9 mouse cellular contexts compared by ENCODE assay signal in the genomic region with DNA sequence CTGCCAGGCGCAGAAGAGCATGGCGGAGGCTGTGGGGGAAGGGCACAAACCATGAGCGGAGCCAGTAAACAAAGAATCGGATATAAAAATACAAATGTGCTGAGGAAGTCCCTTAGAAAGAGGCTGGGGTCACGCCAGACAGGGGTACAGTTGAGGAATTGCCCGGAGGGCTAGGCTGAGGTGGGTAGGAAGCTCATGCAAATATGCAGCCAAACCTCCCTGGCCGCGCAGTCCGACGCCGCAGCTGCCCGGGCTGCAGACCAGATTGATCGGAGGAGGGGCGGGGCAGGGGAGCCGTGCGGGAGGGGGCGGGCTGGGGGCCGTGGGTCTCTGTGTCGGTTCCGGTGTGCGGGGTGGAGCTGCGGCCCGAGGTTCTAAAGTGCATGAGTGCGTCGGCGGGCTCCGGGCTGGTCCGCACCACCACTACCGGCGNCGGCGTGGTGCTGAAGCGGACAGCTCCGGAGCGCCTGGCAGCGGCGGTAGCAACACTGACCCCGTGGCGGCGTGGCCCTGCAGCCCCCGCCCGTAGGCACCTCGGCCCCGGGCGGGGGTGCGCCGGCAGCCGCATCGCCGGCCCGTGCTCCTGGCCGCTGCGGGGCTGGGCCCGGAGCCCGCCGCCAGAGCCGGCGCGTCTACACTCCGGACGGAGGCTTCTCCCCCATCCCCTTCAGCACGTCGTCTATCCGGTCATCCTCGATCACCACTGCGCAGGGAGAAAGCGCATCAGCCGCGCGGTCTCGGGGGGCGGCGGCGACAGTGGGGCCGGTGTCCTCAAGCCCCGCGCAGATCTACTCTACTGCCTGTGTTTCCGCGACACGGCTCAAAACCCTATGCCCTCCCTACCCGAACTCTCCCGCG. TPM values are rescaled to one million over a fixed set of nuclear protein-coding genes. Genes with fewer than 3 reads are reported as not detected.
DNase-seq lines count a peak whose midpoint lies in the region; ATAC-seq and TF ChIP-seq lines count a peak whose summit lies in the region.
"Had no signal": no experiment of that assay in that cellular context is flagged by ENCODE, and none has a peak within 500 bp of the region (broad histone marks: within the 10 kb centered on the region; RNA-seq: fewer than 3 reads in every experiment).

No protein-coding gene starts in this region.

- TF ChIP-seq POLR2A in kidney, adult 2 months (IDR thresholded peaks at IDR 0.05; ENCODE audit: low read depth, low read length) = no peak

- peak; percentile 5 for ATAC-seq in forebrain, postnatal 0 days
- peak; percentile 52 for ATAC-seq in megakaryocyte, adult 5-6 weeks (ENCODE audit: poor library complexity, severe bottlenecking)

- H3K4me1 ChIP-seq in forebrain, postnatal 0 days (ENCODE audit: insufficient read depth) = peaks cover 5% of the 10 kb centered on the region; the same call in 1 of the 2 replicates
- no peaks in the 10 kb centered on the region for H3K4me1 ChIP-seq in kidney, adult 2 months (ENCODE audit: control insufficient read depth, insufficient read depth, low read length)

- H3K9ac ChIP-seq in forebrain, postnatal 0 days = peak overlapping the region; percentile 87

- H3K36me3 ChIP-seq in forebrain, postnatal 0 days (ENCODE audit: insufficient read depth) = peaks cover 5% of the 10 kb centered on the region; the same call in 1 of the 2 replicates
- no peaks in the 10 kb centered on the region for H3K36me3 ChIP-seq in kidney, adult 2 months (ENCODE audit: control insufficient read depth, insufficient read depth, low read length)

- peak overlapping the region; percentile 76 for H3K4me3 ChIP-seq in forebrain, postnatal 0 days (ENCODE audit: low read depth, low read length)
- peak overlapping the region; percentile 20; the same call in 1 of the 2 replicates for H3K4me3 ChIP-seq in kidney, adult 2 months (ENCODE audit: insufficient read depth, low read depth, low read length)

- H3K4me2 ChIP-seq in forebrain, postnatal 0 days (ENCODE audit: low read depth) = peak overlapping the region; percentile 90

- no peak for TF ChIP-seq CTCF in forebrain, postnatal 0 days (IDR thresholded peaks at IDR 0.05; ENCODE audit: low read depth)
- TF ChIP-seq CTCF in kidney, adult 2 months (conservative IDR thresholded peaks at IDR 0.05; ENCODE audit: insufficient read depth, insufficient read length, low read depth, low read length) = no peak

- peak; percentile 11 for DNase-seq in thymus, postnatal 14 days
- no peak for DNase-seq in thymus, postnatal 10 days (ENCODE audit: low spot score in 2 of 2)
- DNase-seq in cerebellum, adult 11-12 months = peak; percentile 62
- peak; percentile 48 for DNase-seq in forebrain, postnatal 0 days
- peak; percentile 28 for DNase-seq in kidney, adult 2 months
- DNase-seq in testis, postnatal 10 days (ENCODE audit: low spot score) = peak; percentile 60
- DNase-seq in gastrocnemius, postnatal 36 days = no peak

- intact Hi-C loops in gastrocnemius, postnatal 36 days (cut with DNase I) = no loop called here

- no peaks in the 10 kb centered on the region for H3K27me3 ChIP-seq in forebrain, postnatal 0 days (ENCODE audit: insufficient read depth, low read length)
- H3K27me3 ChIP-seq in kidney, adult 2 months (replicated peaks; ENCODE audit: control insufficient read depth, insufficient read depth, low read length) = no peaks in the 10 kb centered on the region

- H3K9me3 ChIP-seq in forebrain, postnatal 0 days (ENCODE audit: low read length) = no peaks in the 10 kb centered on the region

- peak overlapping the region; percentile 90 for H3K27ac ChIP-seq in forebrain, postnatal 0 days (ENCODE audit: low read depth, low read length)
- H3K27ac ChIP-seq in kidney, adult 2 months (ENCODE audit: insufficient read depth, low read depth, low read length) = no peak overlapping the region

- WGBS in forebrain, postnatal 0 days = 1% methylated on average over 65 of the region's 83 CpGs
- WGBS in kidney, adult 2 months = 3% methylated on average over 82 of the region's 83 CpGs

RNA-seq across cellular contexts. Expression of a gene that starts 1.3 kb away (rescaled TPM):
- total RNA-seq in forebrain, postnatal 0 days (2014; rRNA removed) = 44.1 and 51.0 TPM in 2 replicates
- polyA plus RNA-seq in forebrain, postnatal 0 days (2015; fragmentation: Nextera tagmentation; extraction: Ambion mirVana) = 45.3 and 57.0 TPM in 2 replicates
- 5.4 and 5.8 TPM in 2 replicates for polyA plus RNA-seq in kidney, adult 2 months (2012; rRNA removed)
- total RNA-seq in megakaryocyte, adult 5-6 weeks (2015) = 0.29 and 0.32 TPM in 2 replicates
- total RNA-seq in megakaryocyte, adult 5-6 weeks (2017) = 0.95 TPM in 1 of 2 replicates, not detected in the other
- total RNA-seq in gastrocnemius, postnatal 36 days (2021) = 1 to 10 TPM; 1.0 to 1.3 TPM

RNA-seq across cellular contexts. Expression of a gene that starts 8.2 kb away (rescaled TPM):
- 11.1 and 19.0 TPM in 2 replicates for total RNA-seq in forebrain, postnatal 0 days (2014; rRNA removed)
- 29.2 and 30.3 TPM in 2 replicates for polyA plus RNA-seq in forebrain, postnatal 0 days (2015; fragmentation: Nextera tagmentation; extraction: Ambion mirVana)
- 21.8 and 23.2 TPM in 2 replicates for polyA plus RNA-seq in kidney, adult 2 months (2012; rRNA removed)
- 15.3 and 21.9 TPM in 2 replicates for total RNA-seq in megakaryocyte, adult 5-6 weeks (2015)
- total RNA-seq in megakaryocyte, adult 5-6 weeks (2017) = 7.4 and 10.7 TPM in 2 replicates
- total RNA-seq in gastrocnemius, postnatal 36 days (2021) = 10 to 100 TPM; 12.7 to 15.8 TPM

RNA-seq across cellular contexts. Expression of a gene that starts 8.4 kb away (rescaled TPM):
- total RNA-seq in forebrain, postnatal 0 days (2014; rRNA removed) = not detected in 2 replicates
- not detected in 2 replicates for polyA plus RNA-seq in forebrain, postnatal 0 days (2015; fragmentation: Nextera tagmentation; extraction: Ambion mirVana)
- polyA plus RNA-seq in kidney, adult 2 months (2012; rRNA removed) = 0.30 TPM in 1 of 2 replicates, not detected in the other
- not detected in 2 replicates for total RNA-seq in megakaryocyte, adult 5-6 weeks (2015)
- total RNA-seq in megakaryocyte, adult 5-6 weeks (2017) = not detected in 2 replicates
- total RNA-seq in gastrocnemius, postnatal 36 days (2021) = not detected
- total RNA-seq: left cerebral cortex, adult 18-20 months had no signal

RNA-seq across cellular contexts. Expression of a gene that starts 8.4 kb away (rescaled TPM):
- total RNA-seq in forebrain, postnatal 0 days (2014; rRNA removed) = 3.7 and 6.5 TPM in 2 replicates
- 6.0 and 6.2 TPM in 2 replicates for polyA plus RNA-seq in forebrain, postnatal 0 days (2015; fragmentation: Nextera tagmentation; extraction: Ambion mirVana)
- 16.4 and 18.1 TPM in 2 replicates for polyA plus RNA-seq in kidney, adult 2 months (2012; rRNA removed)
- total RNA-seq in megakaryocyte, adult 5-6 weeks (2015) = 12.1 and 12.2 TPM in 2 replicates
- total RNA-seq in megakaryocyte, adult 5-6 weeks (2017) = 1.9 and 3.7 TPM in 2 replicates
- 1 to 10 TPM; 3.7 to 5.5 TPM for total RNA-seq in gastrocnemius, postnatal 36 days (2021)

RNA-seq across cellular contexts. Expression of a gene that starts 9.9 kb away (rescaled TPM):
- total RNA-seq in forebrain, postnatal 0 days (2014; rRNA removed) = 17.8 and 22.4 TPM in 2 replicates
- polyA plus RNA-seq in forebrain, postnatal 0 days (2015; fragmentation: Nextera tagmentation; extraction: Ambion mirVana) = 6.1 and 8.7 TPM in 2 replicates
- polyA plus RNA-seq in kidney, adult 2 months (2012; rRNA removed) = 0.37 TPM in 1 of 2 replicates, not detected in the other
- total RNA-seq in megakaryocyte, adult 5-6 weeks (2015) = not detected in 2 replicates
- total RNA-seq in megakaryocyte, adult 5-6 weeks (2017) = not detected in 2 replicates
- total RNA-seq in gastrocnemius, postnatal 36 days (2021) = under 1 TPM; 0.30 to 0.41 TPM

Comparison
In these comparisons a context has a peak if more than half of its experiments do, and no peak if none do; other contexts are left out.
1. DNase-seq: peak in thymus, postnatal 14 days (single experiment), cerebellum, adult 11-12 months (single experiment), forebrain, postnatal 0 days (single experiment), kidney, adult 2 months (single experiment) and testis, postnatal 10 days (single experiment); none in thymus, postnatal 10 days (0 of 2) and gastrocnemius, postnatal 36 days (0 of 2).
2. RNA of a gene that starts 1.3 kb away (total RNA-seq): 44.1 to 51.0 TPM in forebrain, postnatal 0 days; 1.0 to 1.3 TPM in gastrocnemius, postnatal 36 days and 0.29 to 0.95 TPM in megakaryocyte, adult 5-6 weeks; every median in the first group is over 10 times any median in the second.